Mouse (Mus musculus): ENCODE data around the gene Rit1.
A peak's percentile ranks its signal among the peaks of the same experiment; 100 is the strongest.
"Not testable (repeated sequence)": the region's sequence is repeated elsewhere in the genome, so short reads cannot be mapped to it uniquely, and the experiment has no call there.

The Rit1 gene

DNA sequence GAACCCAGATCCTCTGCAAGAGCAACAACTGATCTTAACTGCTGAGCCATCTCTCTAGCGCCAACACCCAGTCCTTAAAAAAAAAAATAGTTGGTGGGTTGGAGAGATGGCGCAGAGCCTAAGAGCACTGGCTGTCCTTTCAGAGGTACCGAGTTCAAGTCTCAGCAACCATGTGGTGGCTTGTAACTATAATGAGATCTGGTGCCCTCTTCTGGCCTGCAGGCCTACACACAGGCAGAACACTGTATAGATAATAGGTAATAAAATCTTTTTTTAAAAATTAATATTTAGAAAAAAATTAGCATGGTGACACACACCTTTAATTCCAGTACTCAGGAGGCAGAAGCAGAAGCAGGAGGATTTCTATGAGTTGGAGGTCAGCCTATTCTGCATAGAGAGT, 23.5 kb downstream of the Rit1 start:
- DNase-seq (ENCODE audit: low spot score), result no peak

DNA sequence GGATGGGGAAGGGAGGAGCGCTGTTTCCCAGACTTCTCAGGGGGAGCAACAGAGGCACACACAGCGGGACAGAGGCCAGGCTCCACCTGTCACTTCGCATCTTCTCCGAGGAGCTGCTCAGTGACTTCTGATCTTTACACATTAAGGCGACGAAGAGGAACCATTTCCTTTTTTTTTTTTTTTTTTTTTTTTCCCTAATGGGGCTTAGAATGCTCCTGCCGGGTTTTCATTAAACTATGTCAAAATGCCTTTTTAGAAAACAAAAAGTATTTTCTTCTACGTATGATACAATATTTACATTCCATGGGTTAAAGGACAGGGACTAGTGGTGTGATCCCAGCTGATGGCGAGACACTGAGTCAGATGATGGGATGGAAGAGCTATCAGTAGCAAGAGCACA, 28.9 kb downstream of the Rit1 start:
- peak; percentile 27 for DNase-seq (ENCODE audit: low spot score)

DNA sequence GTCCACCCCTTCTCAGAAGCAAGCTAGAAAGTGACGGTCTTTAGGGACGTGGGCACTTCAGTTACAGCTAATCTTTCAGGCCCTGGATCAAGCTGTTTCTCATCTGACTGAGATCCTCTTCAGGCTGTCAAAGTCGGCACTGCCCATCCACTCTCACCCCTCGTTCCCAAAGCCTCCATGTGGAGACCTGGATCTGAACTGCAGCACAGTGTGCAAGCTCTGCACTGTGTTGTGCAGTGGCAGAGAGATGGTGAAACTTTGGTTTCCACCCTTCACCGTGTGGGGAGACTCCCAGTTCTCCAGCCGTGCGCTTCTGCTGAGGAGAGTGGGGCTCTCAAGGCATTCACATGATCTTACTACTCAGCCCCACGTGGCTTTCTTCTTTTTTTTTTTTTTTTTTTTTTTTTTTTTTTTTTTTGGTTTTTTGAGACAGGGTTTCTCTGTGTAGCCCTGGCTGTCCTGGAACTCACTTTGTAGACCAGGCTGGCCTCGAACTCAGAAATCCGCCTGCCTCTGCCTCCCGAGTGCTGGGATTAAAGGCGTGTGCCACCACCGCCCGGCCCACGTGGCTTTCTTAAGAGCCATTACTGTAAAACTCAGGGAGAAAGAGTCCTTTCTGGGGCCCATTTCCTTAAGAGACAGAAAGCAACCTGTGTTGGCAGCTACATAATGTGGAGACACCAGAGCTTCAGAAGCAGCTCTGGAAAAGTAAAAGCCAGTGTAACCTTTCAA, 29.7 kb downstream of the Rit1 start:
- no peak for DNase-seq (ENCODE audit: low spot score)

DNA sequence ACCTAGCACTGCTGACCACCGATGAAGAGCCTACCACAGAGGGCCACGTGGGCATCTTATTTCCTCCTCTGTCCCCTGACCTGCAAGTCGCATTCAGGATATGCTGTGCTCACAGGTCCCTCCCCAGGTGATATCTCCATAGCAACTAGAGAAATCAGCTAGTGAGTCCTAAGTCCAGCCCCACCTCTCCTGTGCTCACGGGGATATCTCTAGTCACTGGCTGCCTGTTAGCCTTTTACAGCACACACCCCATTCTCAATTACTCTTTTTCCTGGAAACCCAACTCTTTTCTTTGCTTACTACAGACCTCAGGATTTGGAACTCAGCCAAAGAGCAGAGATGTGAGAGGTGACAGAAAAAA, 30.2 kb downstream of the Rit1 start:
- no peak for DNase-seq (ENCODE audit: low spot score)

DNA sequence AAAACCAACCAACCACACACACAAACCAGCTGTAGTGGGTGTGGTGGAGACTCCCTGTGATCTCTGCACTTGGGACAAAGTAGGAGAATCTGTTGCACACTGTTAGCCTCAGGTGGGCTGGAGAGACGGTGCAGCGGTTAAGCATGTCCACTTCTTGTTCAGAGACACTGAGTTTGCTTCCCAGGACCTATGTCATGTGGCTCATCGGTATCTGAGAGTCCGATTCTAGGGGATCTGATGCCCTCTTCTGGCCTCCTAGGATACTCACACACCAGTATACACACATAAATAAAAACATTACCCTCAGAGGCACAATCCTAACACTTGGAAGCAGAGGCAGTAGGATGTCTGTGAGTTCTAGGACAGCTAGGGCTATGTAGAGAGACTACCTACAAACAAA, 37.6 kb downstream of the Rit1 start:
- peak; percentile 20 for DNase-seq (ENCODE audit: low spot score)

DNA sequence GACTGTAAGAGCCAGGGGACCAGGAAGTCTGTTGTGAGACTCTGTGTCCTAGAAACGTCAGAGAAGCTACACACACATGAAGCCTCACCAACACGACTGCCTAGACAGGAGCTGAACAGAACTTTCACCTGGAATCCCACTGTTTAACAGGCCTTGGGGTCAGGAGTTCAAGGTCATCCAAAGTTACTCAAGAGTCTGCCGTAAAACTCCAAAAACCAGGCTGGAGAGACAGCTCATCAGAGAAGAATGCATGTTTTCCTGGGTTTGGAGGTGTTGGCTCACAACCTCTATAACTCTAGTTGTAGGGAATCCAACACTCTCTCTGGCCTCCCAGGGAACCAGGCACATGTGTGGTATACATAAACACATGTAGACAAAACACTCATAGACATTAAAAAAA, 38.9 kb downstream of the Rit1 start:
- no peak for DNase-seq (ENCODE audit: low spot score)

DNA sequence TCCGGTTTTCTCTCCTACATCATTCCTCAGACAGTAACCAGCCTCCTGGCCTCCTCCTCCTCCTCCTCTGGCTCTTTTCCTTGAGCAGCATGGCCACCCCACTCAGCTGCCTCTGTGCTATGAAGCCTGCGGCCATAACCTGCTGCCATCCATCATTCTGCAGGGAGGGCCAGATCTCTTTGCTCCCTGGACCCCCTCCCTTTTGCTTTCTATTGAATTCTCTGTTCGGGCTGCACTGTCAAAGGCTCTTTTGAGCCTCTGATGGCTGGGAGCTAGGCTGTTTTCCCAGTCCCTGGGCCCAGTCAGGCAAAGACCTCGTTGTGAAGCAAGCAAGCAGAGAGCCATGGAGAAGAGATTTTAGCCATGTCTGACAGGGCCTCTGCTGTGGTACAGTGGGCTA, 39.6 kb downstream of the Rit1 start:
- no peak for DNase-seq (ENCODE audit: low spot score)

DNA sequence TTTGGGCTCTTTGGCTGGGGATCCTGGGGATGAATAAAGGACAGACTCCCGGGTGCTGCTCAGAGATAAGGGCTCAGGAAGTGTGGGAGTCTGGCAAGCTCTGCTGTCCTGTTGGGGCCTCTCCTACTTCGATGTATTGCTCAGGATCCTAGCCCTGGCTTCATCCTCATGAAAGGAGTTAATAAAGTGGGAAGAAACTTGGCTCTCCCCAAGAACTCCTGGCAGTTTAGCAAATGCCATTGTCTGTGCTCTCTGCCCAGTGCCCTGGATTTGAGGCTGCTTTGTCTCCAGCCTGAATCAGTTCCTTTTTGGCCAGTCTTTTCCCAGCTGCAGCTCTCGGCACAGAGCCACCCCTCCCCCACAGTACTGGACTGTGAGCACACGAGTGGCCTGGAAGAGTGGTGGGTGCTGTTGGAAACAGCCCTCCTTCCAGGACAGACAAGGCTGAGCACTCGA, 41.4 kb downstream of the Rit1 start:
- peak; percentile 66 for DNase-seq (ENCODE audit: low spot score)

DNA sequence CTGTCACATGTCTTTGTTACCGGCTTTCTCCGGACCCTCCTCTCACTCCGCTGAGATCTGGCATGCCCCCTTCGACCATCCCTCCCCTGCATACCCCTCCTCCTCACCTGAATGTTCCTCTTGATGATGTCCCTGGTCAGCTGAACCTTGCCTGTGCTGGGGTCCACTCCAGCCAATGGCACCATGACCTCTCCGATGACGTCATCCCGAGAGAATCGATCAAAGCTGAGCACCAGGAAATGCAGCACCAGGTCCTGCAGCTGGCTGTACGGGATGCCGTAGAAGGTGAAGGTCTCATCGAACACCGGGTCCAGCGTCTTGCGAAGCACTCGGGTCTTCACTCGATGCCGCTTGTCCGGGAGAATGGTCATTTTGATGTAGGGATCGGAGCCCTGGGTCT, 45.0 kb downstream of the Rit1 start:
- no peak for DNase-seq (ENCODE audit: low spot score)

DNA sequence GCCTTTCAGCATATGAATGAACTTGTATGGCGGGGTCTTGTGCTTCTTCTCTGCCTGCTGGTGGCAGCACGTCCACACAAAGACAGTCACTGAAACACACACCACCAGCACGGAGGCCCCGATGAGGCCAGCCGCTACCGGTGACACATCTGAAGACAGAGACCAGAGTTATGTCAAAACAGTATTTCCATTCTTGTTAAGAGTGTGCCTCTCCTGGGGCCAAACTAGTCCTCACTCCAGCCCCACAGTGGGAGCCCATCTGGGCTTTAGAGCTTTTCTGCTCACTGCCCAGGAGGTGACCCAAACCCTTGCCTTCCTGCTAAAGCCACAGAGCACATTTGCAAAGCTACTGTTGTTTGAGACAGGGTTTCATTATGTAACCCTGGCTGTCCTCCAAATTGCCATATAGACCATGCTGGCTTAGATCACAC, 45.8 kb downstream of the Rit1 start:
- DNase-seq (ENCODE audit: low spot score), result no peak

DNA sequence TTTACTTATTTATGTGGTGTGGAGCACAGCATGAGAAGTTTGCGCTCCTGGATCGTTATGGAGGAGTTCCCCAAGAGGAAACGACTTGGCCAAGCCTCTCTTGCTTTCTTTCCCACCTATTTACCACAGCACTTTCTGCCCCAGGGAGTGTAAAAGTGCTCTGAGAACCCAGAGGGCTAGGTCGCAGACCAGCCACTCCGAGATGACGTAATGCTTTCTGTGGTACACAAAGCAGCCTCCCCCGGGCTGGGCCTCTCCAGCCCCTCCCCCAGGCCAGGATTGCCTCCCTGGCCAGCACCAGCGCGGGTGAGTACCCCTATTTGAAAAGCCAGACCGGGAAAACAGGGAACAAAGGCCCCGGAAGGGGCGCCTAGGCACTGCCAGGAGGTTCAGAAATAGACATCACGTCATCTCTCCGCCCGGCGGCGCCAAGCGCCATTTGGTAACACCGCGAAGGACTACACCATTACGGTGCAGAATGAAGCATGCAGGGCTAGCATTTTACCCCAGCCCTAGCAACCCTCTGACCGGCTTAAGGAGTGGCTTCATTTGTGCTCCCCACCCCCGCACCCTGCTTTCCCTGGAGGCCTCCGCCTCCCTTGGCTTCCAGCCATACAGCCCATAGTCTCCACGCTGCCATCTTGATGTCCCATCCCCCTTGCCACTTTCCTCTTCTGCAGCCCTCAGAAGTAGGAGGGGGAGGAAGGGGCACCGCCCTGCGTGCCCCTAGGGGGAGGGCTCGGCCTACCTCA, 54.7 kb downstream of the Rit1 start:
- peak; percentile 84 for DNase-seq (ENCODE audit: low spot score)

DNA sequence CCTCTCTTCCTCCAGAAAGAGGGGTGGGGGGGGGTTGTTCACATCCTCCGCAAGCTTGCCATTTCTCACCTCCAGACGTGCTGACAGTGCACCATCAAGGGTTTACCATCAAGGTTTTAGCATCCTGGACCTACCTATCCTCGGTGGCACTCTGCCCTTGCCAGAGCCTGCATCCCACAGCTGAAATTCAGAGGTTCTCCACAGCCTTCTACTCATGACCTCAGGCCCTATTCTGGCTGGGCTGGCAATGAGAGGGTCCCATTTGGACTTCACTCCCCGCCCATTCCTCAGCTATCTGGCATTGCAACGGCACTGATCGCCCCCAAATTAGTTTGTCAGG, 55.3 kb downstream of the Rit1 start:
- DNase-seq (ENCODE audit: low spot score), result not testable (repeated sequence)

DNA sequence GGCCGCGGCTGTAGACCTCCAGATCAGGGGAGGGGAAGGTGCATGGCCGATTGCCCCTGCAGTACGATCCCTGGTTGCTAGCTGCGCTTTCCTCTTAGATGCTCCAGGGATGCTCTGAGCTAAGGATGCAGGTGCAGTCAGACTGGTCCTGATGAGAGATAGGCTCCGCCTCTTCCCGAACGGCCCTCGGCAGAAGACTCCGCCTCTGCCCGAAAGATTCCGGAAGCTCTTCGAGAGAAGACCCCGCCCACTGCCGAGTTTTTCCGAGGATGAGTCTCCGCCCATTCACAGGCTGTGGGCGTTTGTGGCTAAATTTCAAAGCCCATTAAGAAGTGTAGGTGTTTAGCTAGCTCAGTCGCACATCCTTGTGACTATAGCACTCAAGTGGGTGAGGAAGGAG, 55.8 kb downstream of the Rit1 start:
- peak; percentile 81 for DNase-seq (ENCODE audit: low spot score)

DNA sequence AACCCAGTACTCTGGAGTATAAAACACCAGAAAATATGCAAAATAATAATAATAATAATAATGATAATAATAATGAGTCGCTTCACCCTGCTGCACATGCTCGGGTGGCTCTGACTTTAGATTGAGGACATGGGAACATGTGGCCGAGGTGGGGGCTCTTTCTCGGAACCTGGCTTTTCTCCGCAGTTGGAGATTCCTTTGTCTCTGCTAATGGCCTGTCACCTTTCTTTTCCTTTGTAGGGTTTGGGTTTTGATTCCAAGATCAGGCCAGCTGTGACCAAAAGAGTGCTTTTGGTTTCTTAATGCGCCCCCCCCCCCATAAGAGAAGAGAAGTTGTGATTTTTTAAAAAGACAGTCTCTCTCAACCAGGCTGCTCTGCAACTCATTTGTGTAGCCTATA, 56.5 kb downstream of the Rit1 start:
- DNase-seq (ENCODE audit: low spot score), result not testable (repeated sequence)

DNA sequence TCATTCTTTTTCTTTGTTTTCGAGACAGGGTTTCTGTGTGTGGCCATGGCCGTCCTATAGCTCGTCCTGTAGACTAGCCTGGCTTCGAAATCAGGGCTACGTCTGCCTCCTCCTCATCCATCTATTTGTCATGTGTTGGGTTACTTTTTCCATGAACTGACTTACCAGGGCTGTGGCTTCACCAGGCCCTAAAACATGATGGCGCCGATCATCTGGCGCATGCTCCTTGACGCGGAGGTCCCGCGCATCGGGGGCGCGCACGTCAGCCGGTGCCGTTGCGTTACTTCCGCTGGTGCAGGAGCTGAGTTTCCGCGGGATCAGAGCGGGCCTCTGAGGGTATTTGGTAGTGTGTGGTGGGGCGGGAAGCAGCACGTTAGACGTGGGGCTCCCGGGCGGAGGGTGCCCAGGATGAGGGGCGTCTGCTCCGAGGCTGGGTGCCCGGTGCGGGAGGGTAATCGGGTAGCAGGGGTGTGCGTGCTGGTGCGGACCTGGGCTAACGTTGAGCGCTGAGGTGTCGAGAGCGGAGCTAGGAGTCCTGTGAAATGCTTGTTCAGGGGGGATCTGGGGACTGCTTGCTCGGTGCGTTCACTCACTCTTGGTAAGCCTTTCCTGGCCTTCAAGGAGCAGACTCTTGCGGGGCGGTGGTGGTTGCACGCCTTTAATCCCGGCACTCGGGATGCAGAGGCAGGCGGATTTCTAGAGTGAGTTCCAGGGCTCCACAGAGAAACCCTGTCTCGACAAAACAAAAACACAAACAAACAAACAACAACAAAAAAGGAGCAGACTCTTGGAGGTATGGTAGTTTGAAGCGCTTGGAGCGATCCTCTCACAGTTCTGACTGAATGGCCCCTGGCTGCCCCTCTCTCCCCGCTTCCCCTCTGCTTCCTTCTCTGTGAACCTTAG, 58.6 kb downstream of the Rit1 start, which contains the start of gene Syt11:
Gene Syt11, minus strand, starts transcription at position 226 of the 903 bp plus-strand sequence.
- peak; percentile 34 for DNase-seq (ENCODE audit: low spot score)

Measured in retina, embryonic 14.5 days (tissue).